Mouse (Mus musculus): ENCODE data around the gene Cdc42ep4. TPM values are rescaled to one million over a fixed set of nuclear protein-coding genes. Genes with fewer than 3 reads are reported as not detected.

The Cdc42ep4 gene
- polyA plus RNA-seq, 1 experiment: not detected

- H3K4me1 ChIP-seq (ENCODE audit: control insufficient read depth, insufficient read depth, low read length): peaks cover 12% of the 10 kb centered on the region
- 55% methylated on average over 6 of the region's 6 CpGs for WGBS
- H3K27ac ChIP-seq (ENCODE audit: insufficient read depth, low read depth, low read length): no peak overlapping the region
- no peak for TF ChIP-seq CTCF (IDR thresholded peaks at IDR 0.05; ENCODE audit: insufficient read depth, low read depth, low read length)
- TF ChIP-seq POLR2A (IDR thresholded peaks at IDR 0.05; ENCODE audit: insufficient read depth, low read depth, low read length): no peak
- no peak overlapping the region for H3K4me3 ChIP-seq (ENCODE audit: insufficient read depth, low read depth, low read length)
Observed at GRCm38 (mm10) chr11:113779680-113780041, 28.0 kb upstream of the Cdc42ep4 start.

GRCm38 (mm10) chr11:113778733-113779679 lies 27.3 kb upstream of the Cdc42ep4 start:
- H3K4me1 ChIP-seq (ENCODE audit: control insufficient read depth, insufficient read depth, low read length): peaks cover 10% of the 10 kb centered on the region
- TF ChIP-seq POLR2A (IDR thresholded peaks at IDR 0.05; ENCODE audit: insufficient read depth, low read depth, low read length) (no peak), CTCF (IDR thresholded peaks at IDR 0.05; ENCODE audit: insufficient read depth, low read depth, low read length) (no peak)
- 0 out of 2 replicates have a peak overlapping the region, but pooled peaks have one; percentile 24 for H3K27ac ChIP-seq (ENCODE audit: insufficient read depth, low read depth, low read length)
- 65% methylated on average over 20 of the region's 20 CpGs for WGBS
- no peak overlapping the region for H3K4me3 ChIP-seq (ENCODE audit: insufficient read depth, low read depth, low read length)

- TF ChIP-seq CTCF (IDR thresholded peaks at IDR 0.05; ENCODE audit: insufficient read depth, low read depth, low read length) (no peak), POLR2A (IDR thresholded peaks at IDR 0.05; ENCODE audit: insufficient read depth, low read depth, low read length) (no peak)
- Histone ChIP-seq H3K4me3 (ENCODE audit: insufficient read depth, low read depth, low read length) (no peak overlapping the region), H3K4me1 (ENCODE audit: control insufficient read depth, insufficient read depth, low read length) (peaks cover 10% of the 10 kb centered on the region), H3K27ac (ENCODE audit: insufficient read depth, low read depth, low read length) (no peak overlapping the region)
- WGBS: 82% methylated on average over 8 of the region's 8 CpGs
Observed at GRCm38 (mm10) chr11:113777878-113778464, 26.3 kb upstream of the Cdc42ep4 start.

GRCm38 (mm10) chr11:113776851-113777511 lies 25.3 kb upstream of the Cdc42ep4 start:
- H3K4me3 ChIP-seq (ENCODE audit: insufficient read depth, low read depth, low read length): no peak overlapping the region
- H3K4me1 ChIP-seq (ENCODE audit: control insufficient read depth, insufficient read depth, low read length): peaks cover 8% of the 10 kb centered on the region
- 69% methylated on average over 14 of the region's 14 CpGs for WGBS
- TF ChIP-seq CTCF (IDR thresholded peaks at IDR 0.05; ENCODE audit: insufficient read depth, low read depth, low read length): no peak
- no peak for TF ChIP-seq POLR2A (IDR thresholded peaks at IDR 0.05; ENCODE audit: insufficient read depth, low read depth, low read length)
- no peak overlapping the region for H3K27ac ChIP-seq (ENCODE audit: insufficient read depth, low read depth, low read length)

GRCm38 (mm10) chr11:113774773-113775172 lies 23.1 kb upstream of the Cdc42ep4 start:
- 72% methylated on average over 3 of the region's 3 CpGs for WGBS

GRCm38 (mm10) chr11:113773191-113773590 lies 21.5 kb upstream of the Cdc42ep4 start:
- H3K27ac ChIP-seq (ENCODE audit: insufficient read depth, low read depth, low read length): no peak overlapping the region
- TF ChIP-seq CTCF (IDR thresholded peaks at IDR 0.05; ENCODE audit: insufficient read depth, low read depth, low read length) (no peak), POLR2A (IDR thresholded peaks at IDR 0.05; ENCODE audit: insufficient read depth, low read depth, low read length) (no peak)
- H3K4me1 ChIP-seq (ENCODE audit: control insufficient read depth, insufficient read depth, low read length): peaks cover 5% of the 10 kb centered on the region; the same call in 1 of the 2 replicates
- H3K4me3 ChIP-seq (ENCODE audit: insufficient read depth, low read depth, low read length): no peak overlapping the region
- WGBS: 87% methylated on average over 5 of the region's 5 CpGs

More at GRCm38 (mm10) chr11:113774773-113775172, 23.1 kb upstream of the Cdc42ep4 start:
- H3K27ac ChIP-seq (ENCODE audit: insufficient read depth, low read depth, low read length): no peak overlapping the region
- peaks cover 7% of the 10 kb centered on the region for H3K4me1 ChIP-seq (ENCODE audit: control insufficient read depth, insufficient read depth, low read length)
- TF ChIP-seq CTCF (IDR thresholded peaks at IDR 0.05; ENCODE audit: insufficient read depth, low read depth, low read length) (no peak), POLR2A (IDR thresholded peaks at IDR 0.05; ENCODE audit: insufficient read depth, low read depth, low read length) (no peak)
- H3K4me3 ChIP-seq (ENCODE audit: insufficient read depth, low read depth, low read length): no peak overlapping the region

- Histone ChIP-seq H3K27ac (ENCODE audit: insufficient read depth, low read depth, low read length) (no peak overlapping the region), H3K4me1 (ENCODE audit: control insufficient read depth, insufficient read depth, low read length) (peaks cover 11% of the 10 kb centered on the region), H3K4me3 (ENCODE audit: insufficient read depth, low read depth, low read length) (no peak overlapping the region)
- 70% methylated on average over 13 of the region's 13 CpGs for WGBS
- TF ChIP-seq CTCF (IDR thresholded peaks at IDR 0.05; ENCODE audit: insufficient read depth, low read depth, low read length): no peak
- no peak for TF ChIP-seq POLR2A (IDR thresholded peaks at IDR 0.05; ENCODE audit: insufficient read depth, low read depth, low read length)
Observed at GRCm38 (mm10) chr11:113771187-113771586, 19.5 kb upstream of the Cdc42ep4 start.

GRCm38 (mm10) chr11:113768356-113768755 lies 16.7 kb upstream of the Cdc42ep4 start:
- Histone ChIP-seq H3K27ac (ENCODE audit: insufficient read depth, low read depth, low read length) (no peak overlapping the region), H3K4me3 (ENCODE audit: insufficient read depth, low read depth, low read length) (no peak overlapping the region), H3K4me1 (ENCODE audit: control insufficient read depth, insufficient read depth, low read length) (peaks cover 12% of the 10 kb centered on the region)
- TF ChIP-seq CTCF (IDR thresholded peaks at IDR 0.05; ENCODE audit: insufficient read depth, low read depth, low read length) (no peak), POLR2A (IDR thresholded peaks at IDR 0.05; ENCODE audit: insufficient read depth, low read depth, low read length) (no peak)
- 70% methylated on average over 3 of the region's 3 CpGs for WGBS

All from olfactory bulb, adult 2 months (tissue).